Mouse (Mus musculus): ENCODE data around the gene Noa1. TPM values are rescaled to one million over a fixed set of nuclear protein-coding genes. Genes with fewer than 3 reads are reported as not detected.

Gene Noa1
- polyA plus RNA-seq (2012; rRNA removed; ENCODE audit: low replicate concordance): 12.3 and 23.8 TPM in 2 replicates

GRCm38 (mm10) chr5:77309924-77310772 lies at the start of gene Noa1, which contains the start of gene Polr2b:
Gene Noa1 (minus strand): TSS chr5:77310084.
Gene Polr2b (plus strand): TSS chr5:77310147.

GRCm38 (mm10) chr5:77265081-77265670 lies 44.7 kb downstream of the Noa1 start, which contains the start of gene Rest:
Gene Rest (plus strand): TSS chr5:77265491.

Other genes starting within 250 kb of the Noa1 start
- gene Hopx, start 195.0 kb downstream of the Noa1 start, polyA plus RNA-seq (2012; rRNA removed; ENCODE audit: low replicate concordance): 15.9 and 32.1 TPM in 2 replicates
- 0.33 and 2.0 TPM in 2 replicates for gene Spink2, start 98.6 kb downstream of the Noa1 start, polyA plus RNA-seq (2012; rRNA removed; ENCODE audit: low replicate concordance)
- gene Rest, start 44.6 kb downstream of the Noa1 start, polyA plus RNA-seq (2012; rRNA removed; ENCODE audit: low replicate concordance): 6.7 and 8.1 TPM in 2 replicates
- gene Polr2b, start 63 bp upstream of the Noa1 start, polyA plus RNA-seq (2012; rRNA removed; ENCODE audit: low replicate concordance): 8.8 and 16.3 TPM in 2 replicates
- gene Igfbp7, start 98.0 kb upstream of the Noa1 start, polyA plus RNA-seq (2012; rRNA removed; ENCODE audit: low replicate concordance): 843 and 4,459 TPM in 2 replicates